Mouse (Mus musculus): Measurements from ENCODE around the gene Bicc1.

- TF ChIP-seq POLR2A (IDR thresholded peaks at IDR 0.05; ENCODE audit: low read depth, low read length) (no peak), CTCF (conservative IDR thresholded peaks at IDR 0.05; ENCODE audit: insufficient read depth, insufficient read length, low read depth, low read length) (no peak)
Measured at GRCm38 (mm10) chr10:71008721-71009120, 150.8 kb downstream of the Bicc1 start.
